Mouse (Mus musculus): Measurements from ENCODE around the gene Gpr153.
"Not testable (repeated sequence)": the region's sequence is repeated elsewhere in the genome, so short reads cannot be mapped to it uniquely, and the experiment has no call there.

Gpr153 gene

GRCm38 (mm10) chr4:152273621-152274236, at the start of gene Gpr153:
TSS of gene Gpr153 (plus strand) at chr4:152274232.
- in situ Hi-C loops (cut with MboI, MseI): no loop called here

GRCm38 (mm10) chr4:152226901-152227486, 47.0 kb upstream of the Gpr153 start:
- in situ Hi-C loops (cut with MboI, MseI): no loop called here

- in situ Hi-C loops (cut with MboI, MseI): no loop called here
Measured at GRCm38 (mm10) chr4:152227749-152228527, 46.1 kb upstream of the Gpr153 start.

GRCm38 (mm10) chr4:152230331-152230730, 43.7 kb upstream of the Gpr153 start:
- in situ Hi-C loops (cut with MboI, MseI): not testable (repeated sequence)

GRCm38 (mm10) chr4:152231326-152231725, 42.7 kb upstream of the Gpr153 start:
- in situ Hi-C loops (cut with MboI, MseI): no loop called here

- in situ Hi-C loops (cut with MboI, MseI): no loop called here
Measured at GRCm38 (mm10) chr4:152232411-152232903, 41.6 kb upstream of the Gpr153 start.

- in situ Hi-C loops (cut with MboI, MseI): no loop called here
Measured at GRCm38 (mm10) chr4:152239974-152240373, 34.1 kb upstream of the Gpr153 start.

- in situ Hi-C loops (cut with MboI, MseI): no loop called here
Measured at GRCm38 (mm10) chr4:152243241-152243891, 30.7 kb upstream of the Gpr153 start.

GRCm38 (mm10) chr4:152243969-152244368, 30.1 kb upstream of the Gpr153 start:
- in situ Hi-C loops (cut with MboI, MseI): no loop called here

GRCm38 (mm10) chr4:152244545-152245522, 29.2 kb upstream of the Gpr153 start:
- in situ Hi-C loops (cut with MboI, MseI): no loop called here

- in situ Hi-C loops (cut with MboI, MseI): no loop called here
Measured at GRCm38 (mm10) chr4:152246011-152246410, 28.0 kb upstream of the Gpr153 start.

- in situ Hi-C loops (cut with MboI, MseI): no loop called here
Measured at GRCm38 (mm10) chr4:152247195-152247594, 26.8 kb upstream of the Gpr153 start.

GRCm38 (mm10) chr4:152250615-152251014, 23.4 kb upstream of the Gpr153 start:
- in situ Hi-C loops (cut with MboI, MseI): no loop called here

- in situ Hi-C loops (cut with MboI, MseI): no loop called here
Measured at GRCm38 (mm10) chr4:152253183-152253759, 20.8 kb upstream of the Gpr153 start.

GRCm38 (mm10) chr4:152257070-152257469, 17.0 kb upstream of the Gpr153 start:
- in situ Hi-C loops (cut with MboI, MseI): no loop called here

GRCm38 (mm10) chr4:152260451-152260850, 13.6 kb upstream of the Gpr153 start:
- in situ Hi-C loops (cut with MboI, MseI): no loop called here

- in situ Hi-C loops (cut with MboI, MseI): no loop called here
Measured at GRCm38 (mm10) chr4:152262187-152262586, 11.8 kb upstream of the Gpr153 start.

- in situ Hi-C loops (cut with MboI, MseI): no loop called here
Measured at GRCm38 (mm10) chr4:152263089-152263488, 10.9 kb upstream of the Gpr153 start.

GRCm38 (mm10) chr4:152263512-152264176, 10.4 kb upstream of the Gpr153 start:
- in situ Hi-C loops (cut with MboI, MseI): no loop called here

- in situ Hi-C loops (cut with MboI, MseI): no loop called here
Measured at GRCm38 (mm10) chr4:152264177-152264530, 9.9 kb upstream of the Gpr153 start.
